Mouse (Mus musculus): Measurements from ENCODE around the gene Csf3r.

Csf3r gene

GRCm38 (mm10) chr4:126057207-126058133 is 33.1 kb downstream of the Csf3r start:
- DNase-seq (ENCODE audit: extremely low read depth, insufficient read length, low spot score), result no peak

- peak; percentile 81 for DNase-seq (ENCODE audit: extremely low read depth, insufficient read length, low spot score)
Observed at GRCm38 (mm10) chr4:126058134-126058996, 34.0 kb downstream of the Csf3r start, which contains the start of gene Oscp1. Gene Oscp1 (plus strand): TSS chr4:126058565.

GRCm38 (mm10) chr4:126058997-126059362 is 34.6 kb downstream of the Csf3r start:
- no peak for DNase-seq (ENCODE audit: extremely low read depth, insufficient read length, low spot score)

DNA sequence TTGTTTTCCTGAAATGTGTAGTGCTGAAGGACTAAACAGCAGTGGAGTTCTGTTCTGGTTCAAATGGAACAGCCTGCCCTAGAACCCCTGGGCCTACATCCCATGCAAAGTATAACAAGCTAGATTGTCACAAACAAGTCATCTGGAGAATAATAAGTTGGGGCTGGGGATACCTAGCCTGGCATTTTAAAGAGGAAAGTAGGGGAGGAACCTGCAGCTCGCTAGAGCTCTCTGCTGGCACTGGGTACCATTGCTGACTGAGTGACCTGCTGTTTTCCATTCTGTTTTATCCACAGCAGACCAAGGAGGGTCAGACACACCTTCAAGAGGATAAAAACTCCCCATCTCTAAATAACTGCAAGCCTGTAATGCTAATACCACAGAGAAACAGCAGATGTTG is 38.5 kb downstream of the Csf3r start:
- no peak for DNase-seq (ENCODE audit: extremely low read depth, insufficient read length, low spot score)

GRCm38 (mm10) chr4:126065241-126065640 is 40.9 kb downstream of the Csf3r start:
- DNase-seq (ENCODE audit: extremely low read depth, insufficient read length, low spot score), result no peak

GRCm38 (mm10) chr4:126067401-126068077 is 43.2 kb downstream of the Csf3r start:
- no peak for DNase-seq (ENCODE audit: extremely low read depth, insufficient read length, low spot score)

DNA sequence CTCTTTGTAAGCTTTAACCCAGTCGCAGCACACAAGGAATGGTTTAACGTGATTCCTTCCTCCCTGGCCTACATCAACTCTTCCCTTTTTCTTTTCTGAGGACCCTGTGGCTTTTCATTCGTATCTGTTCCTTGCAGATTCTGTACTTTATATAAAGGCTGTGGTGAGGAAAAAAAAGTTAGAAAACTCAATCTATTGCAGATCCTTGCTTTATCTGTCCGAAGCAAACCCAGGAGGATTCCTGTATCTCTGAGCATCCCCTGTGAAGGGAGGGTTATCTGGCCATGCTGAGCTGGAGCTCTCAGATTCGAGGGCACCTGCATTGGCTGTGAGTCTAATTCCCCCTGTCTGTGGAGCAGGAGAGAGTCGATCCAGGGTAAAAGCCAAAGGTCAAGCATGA is 44.5 kb downstream of the Csf3r start:
- DNase-seq (ENCODE audit: extremely low read depth, insufficient read length, low spot score), result no peak

DNA sequence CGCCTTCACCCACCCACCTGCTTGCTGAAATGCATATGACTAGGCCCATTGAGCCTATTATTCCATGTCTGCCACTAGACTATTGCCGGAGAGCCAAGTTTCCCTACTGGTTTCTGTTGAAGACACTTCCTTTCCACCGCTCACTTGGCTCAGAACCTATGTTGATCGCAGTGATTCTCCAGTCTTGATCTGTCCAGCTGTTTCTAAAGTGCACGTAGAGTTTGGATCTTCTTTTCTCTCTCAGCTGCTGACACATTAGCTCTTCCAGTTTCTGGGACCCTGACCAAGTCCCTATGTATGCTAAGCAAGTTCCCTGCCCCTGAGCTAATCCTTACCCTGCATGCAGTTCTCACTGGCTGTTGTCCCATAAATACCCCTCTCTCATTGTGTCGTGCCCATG is 53.5 kb downstream of the Csf3r start:
- no peak for DNase-seq (ENCODE audit: extremely low read depth, insufficient read length, low spot score)

GRCm38 (mm10) chr4:126079266-126079665 is 54.9 kb downstream of the Csf3r start:
- DNase-seq (ENCODE audit: extremely low read depth, insufficient read length, low spot score), result no peak

- no peak for DNase-seq (ENCODE audit: extremely low read depth, insufficient read length, low spot score)
Observed at GRCm38 (mm10) chr4:126081601-126082000, 57.3 kb downstream of the Csf3r start.

DNA sequence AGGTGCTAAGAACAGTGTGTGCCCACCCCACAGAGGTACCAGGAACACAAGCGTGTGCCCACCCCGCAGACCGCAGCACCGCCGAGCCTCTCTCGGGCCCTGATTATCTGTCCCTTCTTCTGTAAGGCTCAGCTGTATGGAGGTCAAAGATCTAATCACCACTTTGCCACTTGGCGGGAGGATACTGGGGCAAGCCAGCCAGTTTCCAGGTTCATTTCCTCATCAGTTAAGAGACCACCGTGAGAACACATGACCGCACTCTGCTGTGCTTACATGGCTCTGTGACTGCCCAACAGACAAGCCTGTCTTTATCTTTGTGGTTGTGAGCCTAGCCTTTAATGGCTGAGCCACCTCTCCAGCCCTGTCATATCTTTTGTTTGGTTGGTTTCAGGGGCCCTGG is 58.7 kb downstream of the Csf3r start:
- no peak for DNase-seq (ENCODE audit: extremely low read depth, insufficient read length, low spot score)

- DNase-seq (ENCODE audit: extremely low read depth, insufficient read length, low spot score), result no peak
Observed at GRCm38 (mm10) chr4:126084382-126084781, 60.0 kb downstream of the Csf3r start.

- peak; percentile 39 for DNase-seq (ENCODE audit: extremely low read depth, insufficient read length, low spot score)
Observed at GRCm38 (mm10) chr4:126085996-126086576, 61.7 kb downstream of the Csf3r start.

- no peak for DNase-seq (ENCODE audit: extremely low read depth, insufficient read length, low spot score)
Observed at GRCm38 (mm10) chr4:126090101-126090847, 65.9 kb downstream of the Csf3r start.

DNA sequence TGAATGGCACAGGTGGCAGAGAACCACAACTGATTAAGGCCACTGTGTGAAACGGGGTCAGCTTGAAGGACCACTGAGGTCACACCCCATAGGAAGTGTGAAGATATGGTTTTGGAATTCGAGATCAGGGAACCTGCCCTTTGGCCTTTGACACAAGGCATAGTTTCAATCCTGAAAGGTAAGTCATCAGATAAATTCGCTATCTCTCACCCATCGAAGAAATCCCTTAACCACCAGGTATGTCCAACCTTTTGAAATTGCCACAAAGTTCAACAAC is 66.4 kb downstream of the Csf3r start:
- DNase-seq (ENCODE audit: extremely low read depth, insufficient read length, low spot score), result no peak

- no peak for DNase-seq (ENCODE audit: extremely low read depth, insufficient read length, low spot score)
Observed at GRCm38 (mm10) chr4:126091873-126092272, 67.5 kb downstream of the Csf3r start.

Measured in 3134 (cell line).